Mouse (Mus musculus): ENCODE data around the gene Ssbp4. TPM values are rescaled to one million over a fixed set of nuclear protein-coding genes. Genes with fewer than 3 reads are reported as not detected.

The Ssbp4 gene
- total RNA-seq (2021), result 100 to 1,000 TPM; 236 to 250 TPM

- DNase-seq (ENCODE audit: extremely low spot score in 1 of 2, low spot score in 2 of 2), result no peak
- intact Hi-C loops (cut with DNase I), result no loop called here
Measured at GRCm38 (mm10) chr8:70608749-70609367, at the start of gene Ssbp4. Gene Ssbp4 (minus strand): TSS chr8:70608872.

DNA sequence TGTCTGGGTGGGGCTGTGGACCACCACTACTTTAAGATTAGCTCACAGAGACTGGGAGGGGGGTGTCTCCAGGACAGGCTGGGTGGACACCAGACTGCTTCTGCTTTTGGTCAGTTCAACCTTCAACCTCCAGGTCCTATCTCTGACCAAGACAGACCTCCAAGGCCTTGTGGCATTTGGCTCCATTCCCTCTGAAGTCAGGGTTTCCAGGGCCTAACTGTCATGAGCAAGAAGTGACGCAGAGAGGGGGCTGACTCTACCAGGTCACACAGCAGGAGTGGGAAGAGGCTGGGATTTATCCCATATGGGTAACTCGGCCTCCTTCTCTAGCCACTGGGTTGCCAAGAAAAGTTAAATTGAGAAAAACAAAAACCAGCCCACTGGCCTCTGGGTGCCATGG lies 49.1 kb upstream of the Ssbp4 start:
- DNase-seq (ENCODE audit: extremely low spot score in 1 of 2, low spot score in 2 of 2), result no peak
- intact Hi-C loops (cut with DNase I), result no loop called here

DNA sequence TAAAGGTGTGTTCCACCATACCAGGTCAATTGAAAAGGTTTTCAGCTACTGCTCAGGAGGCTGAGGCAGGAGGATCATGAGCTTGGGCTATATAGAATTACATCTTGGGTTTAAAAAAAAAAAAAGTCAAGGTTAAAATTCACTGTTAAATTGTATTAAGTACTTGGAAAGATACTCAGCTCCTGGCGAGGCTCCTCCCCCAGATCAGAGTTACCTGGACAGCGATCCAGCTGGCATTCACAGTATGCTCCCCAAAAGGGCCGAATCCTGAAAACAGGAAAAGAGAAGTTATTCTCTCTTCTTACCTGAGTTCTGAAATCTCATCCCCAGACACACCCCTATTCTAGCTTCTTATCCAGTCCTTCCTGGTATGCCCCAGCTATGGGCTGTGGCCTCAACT lies 48.5 kb upstream of the Ssbp4 start:
- intact Hi-C loops (cut with DNase I), result no loop called here
- DNase-seq (ENCODE audit: extremely low spot score in 1 of 2, low spot score in 2 of 2), result no peak

DNA sequence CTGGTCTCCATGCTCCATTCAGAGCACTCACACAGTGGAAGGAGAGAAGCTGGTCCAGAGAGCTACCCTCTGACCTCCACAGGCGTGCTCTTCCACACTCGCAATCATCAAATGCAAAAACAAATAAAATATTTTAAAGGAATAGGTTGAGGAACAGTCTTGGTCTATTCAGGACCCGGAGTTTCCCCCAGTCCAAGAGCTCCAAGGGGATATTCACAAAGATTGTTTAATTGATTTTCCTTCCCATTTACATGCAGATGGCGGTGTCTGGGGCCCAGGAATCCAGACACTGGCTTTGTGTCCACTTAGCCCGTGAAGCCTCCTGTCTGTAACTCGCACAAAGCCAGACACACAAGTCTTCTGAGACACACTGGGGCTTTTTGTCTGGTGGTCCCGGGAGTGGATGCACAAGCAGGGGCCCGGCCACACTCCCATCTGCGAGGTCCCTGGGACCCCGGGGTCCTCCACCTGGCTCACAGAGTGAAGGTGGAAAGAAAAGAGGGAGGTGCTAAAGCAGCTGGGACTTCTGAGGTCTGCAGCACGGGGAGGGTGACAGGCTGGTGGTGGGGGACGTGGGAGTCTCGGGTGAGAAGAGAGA lies 47.6 kb upstream of the Ssbp4 start:
- no peak for DNase-seq (ENCODE audit: extremely low spot score in 1 of 2, low spot score in 2 of 2)
- intact Hi-C loops (cut with DNase I), result no loop called here

- no peak for DNase-seq (ENCODE audit: extremely low spot score in 1 of 2, low spot score in 2 of 2)
- intact Hi-C loops (cut with DNase I), result no loop called here
Measured at GRCm38 (mm10) chr8:70655469-70655868, 46.8 kb upstream of the Ssbp4 start.

GRCm38 (mm10) chr8:70654121-70654520 lies 45.4 kb upstream of the Ssbp4 start:
- intact Hi-C loops (cut with DNase I), result no loop called here
- DNase-seq (ENCODE audit: extremely low spot score in 1 of 2, low spot score in 2 of 2), result no peak

DNA sequence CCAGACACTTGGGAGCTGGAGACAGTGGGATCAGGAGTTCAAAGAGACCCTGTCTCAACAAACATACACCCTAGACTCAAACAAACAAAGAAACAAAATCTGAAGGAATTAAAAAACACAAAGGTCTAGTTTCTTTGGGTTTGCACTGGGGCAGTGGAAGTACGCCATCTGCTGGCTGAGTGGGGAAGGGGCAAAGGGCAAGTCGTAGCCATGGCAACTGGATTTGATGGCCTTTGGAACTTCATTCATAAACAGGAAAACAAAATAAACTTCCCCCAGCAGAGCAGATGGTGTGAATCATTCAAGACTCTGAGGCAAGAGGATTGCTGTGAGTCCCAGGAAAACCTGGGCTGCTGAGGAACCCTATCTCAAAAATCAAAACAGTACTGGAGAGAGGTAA lies 44.6 kb upstream of the Ssbp4 start:
- peak in 1 of 2 experiments; percentile 69 for DNase-seq (ENCODE audit: extremely low spot score in 1 of 2, low spot score in 2 of 2)
- intact Hi-C loops (cut with DNase I), result no loop called here

DNA sequence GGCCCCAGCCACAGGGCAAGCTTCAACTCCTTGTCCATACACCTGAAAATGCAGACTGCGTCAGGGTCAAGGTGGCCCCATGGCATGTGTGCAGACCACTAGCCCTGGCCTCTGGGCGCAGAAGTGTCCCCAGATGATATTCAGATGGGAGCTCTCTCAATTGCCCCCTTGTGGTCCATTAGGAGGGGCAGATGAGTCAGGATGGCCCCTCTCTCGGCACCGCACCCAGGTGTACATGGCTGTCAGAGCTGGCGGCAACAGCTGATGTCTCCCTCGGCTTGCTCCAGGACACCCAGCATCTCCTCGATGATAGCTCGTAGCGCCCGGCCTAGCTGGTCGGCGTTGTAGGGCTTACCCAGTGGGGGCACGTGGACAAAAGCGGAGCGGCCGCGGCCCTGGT lies 41.7 kb upstream of the Ssbp4 start:
- intact Hi-C loops (cut with DNase I), result no loop called here
- no peak for DNase-seq (ENCODE audit: extremely low spot score in 1 of 2, low spot score in 2 of 2)

DNA sequence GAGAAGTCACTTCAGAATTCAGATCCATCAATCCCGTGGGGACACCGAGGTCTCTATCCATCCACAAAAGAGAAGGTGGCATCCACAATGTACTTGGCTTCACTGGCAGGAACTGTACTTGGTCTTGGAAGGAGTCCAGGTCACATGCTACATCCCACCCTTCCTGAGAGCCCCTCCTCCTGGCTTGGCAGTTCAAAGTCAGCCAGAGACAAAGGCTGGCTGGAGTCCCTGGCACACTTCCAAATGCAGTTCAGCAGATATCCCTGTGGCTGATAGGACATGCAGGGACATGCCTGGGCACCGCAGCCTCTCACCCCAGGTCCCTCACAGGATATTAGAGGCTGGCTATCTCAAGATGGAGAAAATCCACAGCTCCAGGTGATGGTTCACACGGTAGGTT lies 40.7 kb upstream of the Ssbp4 start:
- intact Hi-C loops (cut with DNase I), result no loop called here
- DNase-seq (ENCODE audit: extremely low spot score in 1 of 2, low spot score in 2 of 2), result peak in 1 of 2 experiments; percentile 91

DNA sequence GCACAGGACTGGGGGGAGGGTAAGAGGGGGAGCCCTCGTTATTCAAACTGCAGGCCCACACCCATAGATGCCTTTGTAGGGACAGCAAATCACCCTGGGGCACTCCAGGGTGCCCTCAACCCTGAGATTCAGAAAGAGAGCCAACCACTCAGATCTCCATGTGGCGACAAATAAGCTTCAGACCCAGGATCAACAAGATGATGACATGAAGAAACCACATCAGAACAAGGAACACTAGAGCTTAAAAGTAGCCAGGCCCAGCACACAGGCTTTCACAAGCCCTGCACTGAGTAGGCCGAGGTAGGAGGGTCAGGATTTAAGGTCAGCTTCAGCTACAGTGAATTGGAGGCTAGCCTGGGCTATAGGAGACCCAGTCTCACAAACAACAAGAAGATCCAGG lies 40.2 kb upstream of the Ssbp4 start:
- DNase-seq (ENCODE audit: extremely low spot score in 1 of 2, low spot score in 2 of 2), result no peak
- intact Hi-C loops (cut with DNase I), result no loop called here

DNA sequence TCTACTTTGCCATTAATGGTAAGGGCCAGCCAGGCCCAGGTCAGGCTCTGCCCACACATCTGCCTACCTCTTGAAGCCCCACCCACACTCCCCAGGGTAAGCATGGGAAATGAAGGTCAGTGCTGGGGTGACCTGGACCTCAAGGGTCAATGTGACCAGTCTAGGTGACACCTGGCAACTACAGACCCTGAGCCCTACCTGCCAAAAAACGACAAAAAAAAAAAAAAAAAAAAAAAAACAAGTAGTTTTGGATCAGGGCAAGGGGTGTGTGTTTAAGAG lies 39.4 kb upstream of the Ssbp4 start:
- intact Hi-C loops (cut with DNase I), result no loop called here
- DNase-seq (ENCODE audit: extremely low spot score in 1 of 2, low spot score in 2 of 2), result no peak

- peak in 1 of 2 experiments; percentile 41 for DNase-seq (ENCODE audit: extremely low spot score in 1 of 2, low spot score in 2 of 2)
- intact Hi-C loops (cut with DNase I), result no loop called here
Measured at GRCm38 (mm10) chr8:70647343-70648163, 38.9 kb upstream of the Ssbp4 start.

- DNase-seq (ENCODE audit: extremely low spot score in 1 of 2, low spot score in 2 of 2), result no peak
- intact Hi-C loops (cut with DNase I), result no loop called here
Measured at GRCm38 (mm10) chr8:70646775-70647174, 38.1 kb upstream of the Ssbp4 start.

GRCm38 (mm10) chr8:70646369-70646768 lies 37.7 kb upstream of the Ssbp4 start:
- DNase-seq (ENCODE audit: extremely low spot score in 1 of 2, low spot score in 2 of 2), result no peak
- intact Hi-C loops (cut with DNase I), result no loop called here

- intact Hi-C loops (cut with DNase I), result no loop called here
- no peak for DNase-seq (ENCODE audit: extremely low spot score in 1 of 2, low spot score in 2 of 2)
Measured at GRCm38 (mm10) chr8:70645501-70646224, 37.0 kb upstream of the Ssbp4 start.

- intact Hi-C loops (cut with DNase I), result no loop called here
- DNase-seq (ENCODE audit: extremely low spot score in 1 of 2, low spot score in 2 of 2), result no peak
Measured at GRCm38 (mm10) chr8:70644065-70644464, 35.4 kb upstream of the Ssbp4 start.

GRCm38 (mm10) chr8:70643019-70643418 lies 34.3 kb upstream of the Ssbp4 start:
- intact Hi-C loops (cut with DNase I), result no loop called here
- no peak for DNase-seq (ENCODE audit: extremely low spot score in 1 of 2, low spot score in 2 of 2)

DNA sequence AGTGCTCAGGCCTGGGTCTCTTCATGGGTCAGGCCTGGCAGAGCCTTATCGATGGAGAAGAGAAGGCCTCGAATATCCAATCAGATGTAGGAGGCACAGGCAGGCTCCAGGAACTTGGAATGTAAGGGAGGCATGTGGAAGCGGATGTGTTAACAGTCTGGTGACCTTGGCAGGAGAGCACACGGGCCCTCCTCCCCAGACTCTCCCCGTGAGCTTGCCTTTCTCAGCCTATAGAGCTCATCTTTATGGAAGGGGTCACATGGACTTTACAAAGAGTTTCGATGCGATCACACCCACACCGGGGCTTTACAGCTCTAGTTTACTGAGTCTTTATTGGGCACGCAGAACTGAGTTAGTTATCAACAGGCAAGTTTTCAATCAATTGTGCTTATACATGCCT lies 30.1 kb upstream of the Ssbp4 start:
- intact Hi-C loops (cut with DNase I), result no loop called here

GRCm38 (mm10) chr8:70636838-70637237 lies 28.2 kb upstream of the Ssbp4 start:
- DNase-seq (ENCODE audit: extremely low spot score in 1 of 2, low spot score in 2 of 2), result no peak
- intact Hi-C loops (cut with DNase I), result no loop called here

More for the DNA sequence above, 30.1 kb upstream of the Ssbp4 start:
- DNase-seq (ENCODE audit: extremely low spot score in 1 of 2, low spot score in 2 of 2), result no peak

DNA sequence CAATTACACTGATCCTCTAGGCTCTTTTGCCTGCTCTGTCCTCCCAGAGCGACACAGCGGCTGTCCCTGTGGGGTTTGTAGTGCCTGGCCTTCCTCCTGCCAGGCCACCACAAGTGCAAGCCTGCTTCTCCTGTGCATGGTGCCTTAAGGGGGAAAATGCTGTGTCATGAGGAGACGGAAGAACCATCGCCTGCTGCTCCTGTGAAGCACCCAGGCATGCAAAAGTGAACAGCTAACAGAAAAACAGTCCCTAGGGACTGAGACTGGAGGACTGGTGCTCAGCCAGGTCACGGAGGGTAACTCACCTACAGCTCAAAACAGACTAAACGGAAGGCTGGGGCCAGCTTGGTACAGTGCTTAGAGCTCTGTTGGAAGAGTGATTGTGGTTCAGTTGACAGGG lies 26.9 kb upstream of the Ssbp4 start:
- intact Hi-C loops (cut with DNase I), result no loop called here
- no peak for DNase-seq (ENCODE audit: extremely low spot score in 1 of 2, low spot score in 2 of 2)

All from left cerebral cortex, postnatal 10 days (tissue).